ENCODE assay signal across 8 mouse cellular contexts in genomic region chr11:71439871-71440270, GRCm38 (mm10).
DNase-seq lines count a peak whose midpoint lies in the region; ATAC-seq and TF ChIP-seq lines count a peak whose summit lies in the region.

No protein-coding gene starts in this region.

- no peak overlapping the region for H3K9ac ChIP-seq in heart, embryonic 12.5 days
- no peak overlapping the region for H3K9ac ChIP-seq in heart, adult 2 months (ENCODE audit: low read depth, low read length)
- no peak overlapping the region for H3K9ac ChIP-seq in midbrain, postnatal 0 days (replicated peaks; ENCODE audit: low read length, poor library complexity, severe bottlenecking)

- H3K4me1 ChIP-seq in heart, embryonic 12.5 days (replicated peaks): no peaks in the 10 kb centered on the region; the same call in 1 of the 2 replicates
- H3K4me1 ChIP-seq in heart, adult 2 months (ENCODE audit: control insufficient read depth, insufficient read depth, low read length): no peaks in the 10 kb centered on the region
- H3K4me1 ChIP-seq in forebrain, embryonic 10.5 days: peaks cover 47% of the 10 kb centered on the region
- H3K4me1 ChIP-seq in midbrain, postnatal 0 days (ENCODE audit: insufficient read depth, low read length): peaks cover 18% of the 10 kb centered on the region; the same call in 1 of the 2 replicates

- H3K4me2 ChIP-seq in heart, embryonic 12.5 days: peak overlapping the region; percentile 58
- peak overlapping the region; percentile 39 for H3K4me2 ChIP-seq in midbrain, postnatal 0 days (ENCODE audit: low read depth, low read length, poor library complexity, severe bottlenecking)

- TF ChIP-seq CTCF in heart, adult 2 months (IDR thresholded peaks at IDR 0.05): no peak
- TF ChIP-seq CTCF in midbrain, postnatal 0 days (IDR thresholded peaks at IDR 0.05): no peak

- no peaks in the 10 kb centered on the region for H3K9me3 ChIP-seq in heart, embryonic 12.5 days (replicated peaks)
- no peaks in the 10 kb centered on the region for H3K9me3 ChIP-seq in forebrain, embryonic 10.5 days
- no peaks in the 10 kb centered on the region for H3K9me3 ChIP-seq in midbrain, postnatal 0 days (ENCODE audit: low read length)

- intact Hi-C loops in heart, adult 2 months (cut with DNase I): no loop called here

- no peak overlapping the region for H3K27ac ChIP-seq in heart, embryonic 12.5 days (ENCODE audit: poor library complexity, severe bottlenecking)
- H3K27ac ChIP-seq in heart, adult 2 months: no peak overlapping the region
- H3K27ac ChIP-seq in forebrain, embryonic 10.5 days: peak overlapping the region; percentile 80
- no peak overlapping the region for H3K27ac ChIP-seq in midbrain, postnatal 0 days (ENCODE audit: low read depth, low read length)

- no peak for TF ChIP-seq EP300 in heart, adult 2 months (IDR thresholded peaks at IDR 0.05; ENCODE audit: insufficient read depth, low read depth, low read length)

- WGBS in heart, embryonic 12.5 days: 7% methylated on average over 17 of the region's 17 CpGs
- WGBS in heart, adult 2 months: 13% methylated on average over 17 of the region's 17 CpGs
- 5% methylated on average over 17 of the region's 17 CpGs for WGBS in forebrain, embryonic 10.5 days
- 2% methylated on average over 17 of the region's 17 CpGs for WGBS in midbrain, postnatal 0 days

- no peak for DNase-seq in heart, adult 2 months
- peak; percentile 53 for DNase-seq in forebrain, embryonic 10.5 days (ENCODE audit: extremely low spot score, low spot score)
- peak; percentile 57 to 62 for DNase-seq in layer of hippocampus, postnatal 10 days (ENCODE audit: low spot score in 2 of 2)
- DNase-seq in midbrain, postnatal 0 days (ENCODE audit: low spot score): peak; percentile 78
- DNase-seq in urinary bladder, postnatal 10 days (ENCODE audit: low spot score): no peak
- no peak for DNase-seq in urinary bladder, postnatal 36 days (ENCODE audit: low spot score in 2 of 2)

- no peak for ATAC-seq in heart, embryonic 12.5 days (ENCODE audit: insufficient number of reproducible peaks, low FRiP score)
- peak; percentile 70; the same call in 1 of the 2 replicates for ATAC-seq in midbrain, postnatal 0 days (ENCODE audit: low FRiP score)
- no peak for ATAC-seq in erythroblast, adult 5-6 weeks (replicated peaks; ENCODE audit: low FRiP score, poor library complexity, severe bottlenecking)

- peaks cover 26% of the 10 kb centered on the region for H3K27me3 ChIP-seq in heart, embryonic 12.5 days (replicated peaks)
- H3K27me3 ChIP-seq in heart, adult 2 months (ENCODE audit: control insufficient read depth, insufficient read depth, low read length): no peaks in the 10 kb centered on the region
- H3K27me3 ChIP-seq in forebrain, embryonic 10.5 days (ENCODE audit: poor library complexity, severe bottlenecking): peaks cover 24% of the 10 kb centered on the region
- no peaks in the 10 kb centered on the region for H3K27me3 ChIP-seq in midbrain, postnatal 0 days (ENCODE audit: insufficient read depth, low read length)

- H3K4me3 ChIP-seq in heart, embryonic 12.5 days: peak overlapping the region; percentile 31; the same call in 1 of the 2 replicates
- H3K4me3 ChIP-seq in heart, adult 2 months: no peak overlapping the region
- peak overlapping the region; percentile 37 for H3K4me3 ChIP-seq in forebrain, embryonic 10.5 days
- H3K4me3 ChIP-seq in midbrain, postnatal 0 days (ENCODE audit: low read depth, low read length): no peak overlapping the region; the same call in 1 of the 2 replicates

- H3K79me2 ChIP-seq in heart, adult 2 months (replicated peaks; ENCODE audit: control insufficient read depth, insufficient read depth, low read length): no peaks in the 10 kb centered on the region; the same call in 1 of the 2 replicates

- no peak for TF ChIP-seq POLR2A in heart, adult 2 months (IDR thresholded peaks at IDR 0.05; ENCODE audit: insufficient read depth, low read depth, low read length)

- no peaks in the 10 kb centered on the region for H3K36me3 ChIP-seq in heart, embryonic 12.5 days
- no peaks in the 10 kb centered on the region for H3K36me3 ChIP-seq in heart, adult 2 months (ENCODE audit: control insufficient read depth, insufficient read depth, low read length)
- no peaks in the 10 kb centered on the region for H3K36me3 ChIP-seq in forebrain, embryonic 10.5 days (replicated peaks)
- no peaks in the 10 kb centered on the region for H3K36me3 ChIP-seq in midbrain, postnatal 0 days (ENCODE audit: insufficient read depth, low read length)

Comparison
In these comparisons a context has a peak if more than half of its experiments do, and no peak if none do; other contexts are left out.
1. H3K4me3 ChIP-seq: peak in heart, embryonic 12.5 days (single experiment) and forebrain, embryonic 10.5 days (single experiment); none in heart, adult 2 months (single experiment) and midbrain, postnatal 0 days (single experiment).
2. DNase-seq: peak in forebrain, embryonic 10.5 days (single experiment), layer of hippocampus, postnatal 10 days (2 of 2) and midbrain, postnatal 0 days (single experiment); none in heart, adult 2 months (0 of 2), urinary bladder, postnatal 10 days (single experiment) and urinary bladder, postnatal 36 days (0 of 2).